Mouse (Mus musculus): ENCODE data around the gene Fam20b. TPM values are rescaled to one million over a fixed set of nuclear protein-coding genes. Genes with fewer than 3 reads are reported as not detected.

Fam20b gene
- polyA plus RNA-seq, 1 experiment = 27.7 TPM

DNA sequence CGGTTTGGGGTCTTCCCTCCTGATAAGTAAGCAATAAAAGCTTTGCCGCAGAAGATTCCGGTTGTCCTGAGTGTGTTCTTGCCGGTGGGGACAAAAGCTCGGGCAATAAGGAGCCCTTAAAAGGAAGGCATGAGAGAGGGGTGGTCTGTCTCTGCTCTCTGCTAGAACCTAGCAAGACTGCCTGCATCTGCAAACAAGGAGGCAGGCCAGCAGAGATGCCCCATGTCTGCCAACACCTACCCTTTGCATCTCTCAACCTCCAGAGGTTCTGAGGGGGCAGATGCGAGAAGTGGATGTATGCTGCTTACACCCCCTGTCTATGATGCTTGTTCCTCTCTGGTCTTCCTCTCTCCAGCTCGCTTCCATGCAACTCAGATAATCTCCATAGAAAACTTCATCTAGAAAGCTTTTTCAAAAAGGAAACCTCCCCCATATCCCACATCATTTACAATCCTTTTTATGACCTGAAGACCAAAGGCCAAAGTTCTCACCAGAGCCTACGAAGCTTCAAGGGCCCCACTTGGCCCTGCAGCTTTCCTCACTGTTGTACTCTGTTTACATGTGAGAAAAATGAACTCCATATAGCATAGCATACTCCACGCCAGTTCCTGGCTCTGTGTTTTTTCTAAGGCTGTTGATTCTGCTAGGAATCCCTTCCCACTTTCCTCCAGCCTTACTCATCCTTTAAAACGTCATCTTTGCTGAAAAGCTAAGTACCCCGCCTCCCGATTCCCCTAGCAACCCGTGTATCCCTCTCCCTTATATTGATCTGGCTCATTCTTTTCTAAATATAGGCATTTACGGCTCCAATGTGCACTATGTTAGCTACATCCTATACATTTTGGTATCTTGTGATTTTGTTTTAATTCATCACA, 8.6 kb upstream of the Fam20b start:
- H3K4me1 ChIP-seq (ENCODE audit: control insufficient read depth, insufficient read depth, low read length) = peaks cover 2% of the 10 kb centered on the region; the same call in 1 of the 2 replicates
- no peaks in the 10 kb centered on the region for H3K36me3 ChIP-seq (ENCODE audit: control insufficient read depth, insufficient read depth, low read length)
- no peaks in the 10 kb centered on the region for H3K27me3 ChIP-seq (ENCODE audit: control insufficient read depth, insufficient read depth, low read length)
- H3K4me3 ChIP-seq (ENCODE audit: control insufficient read depth, low read depth, low read length) = no peak overlapping the region
- H3K27ac ChIP-seq (ENCODE audit: control insufficient read depth, insufficient read depth, low read depth, low read length) = no peak overlapping the region
- TF ChIP-seq CTCF (IDR thresholded peaks at IDR 0.05; ENCODE audit: control insufficient read depth, insufficient read depth, insufficient replicate concordance, low read depth, low read length) (no peak), POLR2A (IDR thresholded peaks at IDR 0.05; ENCODE audit: control insufficient read depth, low read depth, low read length) (no peak)

GRCm38 (mm10) chr1:156722089-156722488, 3.2 kb upstream of the Fam20b start:
- Histone ChIP-seq H3K4me1 (ENCODE audit: control insufficient read depth, insufficient read depth, low read length) (peaks cover 2% of the 10 kb centered on the region; the same call in 1 of the 2 replicates), H3K4me3 (ENCODE audit: control insufficient read depth, low read depth, low read length) (no peak overlapping the region), H3K36me3 (ENCODE audit: control insufficient read depth, insufficient read depth, low read length) (no peaks in the 10 kb centered on the region), H3K27me3 (ENCODE audit: control insufficient read depth, insufficient read depth, low read length) (no peaks in the 10 kb centered on the region), H3K27ac (ENCODE audit: control insufficient read depth, insufficient read depth, low read depth, low read length) (no peak overlapping the region)
- TF ChIP-seq CTCF (IDR thresholded peaks at IDR 0.05; ENCODE audit: control insufficient read depth, insufficient read depth, insufficient replicate concordance, low read depth, low read length) = no peak
- TF ChIP-seq POLR2A (IDR thresholded peaks at IDR 0.05; ENCODE audit: control insufficient read depth, low read depth, low read length) = no peak

GRCm38 (mm10) chr1:156720046-156720445, 1.2 kb upstream of the Fam20b start:
- Histone ChIP-seq H3K4me3 (ENCODE audit: control insufficient read depth, low read depth, low read length) (no peak overlapping the region), H3K4me1 (ENCODE audit: control insufficient read depth, insufficient read depth, low read length) (peaks cover 2% of the 10 kb centered on the region; the same call in 1 of the 2 replicates), H3K27me3 (ENCODE audit: control insufficient read depth, insufficient read depth, low read length) (no peaks in the 10 kb centered on the region), H3K36me3 (ENCODE audit: control insufficient read depth, insufficient read depth, low read length) (peaks cover 1% of the 10 kb centered on the region; the same call in 1 of the 2 replicates), H3K27ac (ENCODE audit: control insufficient read depth, insufficient read depth, low read depth, low read length) (no peak overlapping the region)
- TF ChIP-seq POLR2A (IDR thresholded peaks at IDR 0.05; ENCODE audit: control insufficient read depth, low read depth, low read length) = no peak
- TF ChIP-seq CTCF (IDR thresholded peaks at IDR 0.05; ENCODE audit: control insufficient read depth, insufficient read depth, insufficient replicate concordance, low read depth, low read length) = no peak

DNA sequence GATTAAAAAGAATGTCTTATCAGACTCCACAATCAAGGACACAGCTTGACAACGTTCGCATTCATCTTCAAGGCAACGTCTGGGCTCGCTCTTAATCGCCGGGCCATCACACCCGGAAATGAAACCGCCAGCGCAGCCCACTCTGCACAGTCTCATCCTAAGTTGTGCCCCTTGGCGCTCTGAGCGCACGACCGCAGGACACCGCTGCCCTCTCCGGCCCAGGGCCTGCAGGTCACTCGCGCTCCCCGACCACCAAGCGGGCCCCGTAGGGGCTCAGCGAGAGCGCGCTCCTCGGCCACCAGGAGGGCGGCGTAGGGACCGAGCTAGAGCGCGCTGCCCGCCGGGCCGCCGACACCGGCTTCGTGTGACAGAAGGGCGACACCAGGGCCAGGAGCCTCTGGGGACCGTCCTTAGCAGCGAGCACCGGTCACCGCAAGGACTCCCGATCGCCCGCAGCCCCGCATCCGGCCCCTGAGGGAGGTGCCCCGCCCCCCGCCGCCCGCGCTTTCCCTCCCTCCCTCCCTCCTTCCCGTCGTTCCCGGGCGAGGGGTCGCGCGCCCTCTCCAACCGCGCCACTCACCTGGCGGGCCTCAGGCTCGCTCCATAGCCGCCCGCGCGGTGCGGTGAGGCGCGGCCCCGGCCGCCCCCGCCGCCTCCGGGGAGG, 468 bp downstream of the Fam20b start:
- Histone ChIP-seq H3K4me3 (ENCODE audit: control insufficient read depth, low read depth, low read length) (peak overlapping the region; percentile 92), H3K4me1 (ENCODE audit: control insufficient read depth, insufficient read depth, low read length) (peaks cover 2% of the 10 kb centered on the region; the same call in 1 of the 2 replicates), H3K36me3 (ENCODE audit: control insufficient read depth, insufficient read depth, low read length) (peaks cover 1% of the 10 kb centered on the region; the same call in 1 of the 2 replicates), H3K27me3 (ENCODE audit: control insufficient read depth, insufficient read depth, low read length) (no peaks in the 10 kb centered on the region), H3K27ac (ENCODE audit: control insufficient read depth, insufficient read depth, low read depth, low read length) (peak overlapping the region; percentile 91)
- TF ChIP-seq CTCF (IDR thresholded peaks at IDR 0.05; ENCODE audit: control insufficient read depth, insufficient read depth, insufficient replicate concordance, low read depth, low read length) (no peak), POLR2A (IDR thresholded peaks at IDR 0.05; ENCODE audit: control insufficient read depth, low read depth, low read length) (no peak; the same call in 1 of the 2 replicates)

DNA sequence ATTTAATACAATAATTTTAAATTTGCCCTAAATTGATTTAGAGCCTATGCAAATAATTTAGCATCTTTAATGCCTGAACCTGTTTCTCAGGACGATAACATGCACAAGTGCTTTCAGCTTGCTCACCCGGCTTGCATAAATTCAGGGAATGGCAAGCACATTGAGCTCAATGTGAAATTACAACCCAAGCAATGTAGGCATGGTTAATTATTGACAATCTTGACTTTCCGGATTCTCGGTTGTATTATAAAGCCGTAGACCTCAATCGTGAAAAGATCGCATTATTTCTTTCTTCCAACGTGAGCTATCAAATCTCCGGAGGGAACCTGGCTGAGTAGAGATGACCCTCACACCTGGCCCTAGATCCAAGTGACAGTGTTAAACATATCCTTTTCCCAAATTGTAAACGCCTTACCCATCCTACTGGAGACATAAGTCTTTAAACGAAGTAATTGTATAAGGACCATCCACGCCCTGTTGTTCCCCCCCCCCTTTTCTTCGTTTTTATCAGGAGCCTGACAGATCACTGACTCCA, 1.1 kb downstream of the Fam20b start:
- TF ChIP-seq CTCF (IDR thresholded peaks at IDR 0.05; ENCODE audit: control insufficient read depth, insufficient read depth, insufficient replicate concordance, low read depth, low read length) (no peak), POLR2A (IDR thresholded peaks at IDR 0.05; ENCODE audit: control insufficient read depth, low read depth, low read length) (no peak)
- Histone ChIP-seq H3K27me3 (ENCODE audit: control insufficient read depth, insufficient read depth, low read length) (no peaks in the 10 kb centered on the region), H3K36me3 (ENCODE audit: control insufficient read depth, insufficient read depth, low read length) (peaks cover 1% of the 10 kb centered on the region; the same call in 1 of the 2 replicates), H3K4me1 (ENCODE audit: control insufficient read depth, insufficient read depth, low read length) (peaks cover 2% of the 10 kb centered on the region; the same call in 1 of the 2 replicates), H3K27ac (ENCODE audit: control insufficient read depth, insufficient read depth, low read depth, low read length) (peak overlapping the region; percentile 91), H3K4me3 (ENCODE audit: control insufficient read depth, low read depth, low read length) (peak overlapping the region; percentile 92)

DNA sequence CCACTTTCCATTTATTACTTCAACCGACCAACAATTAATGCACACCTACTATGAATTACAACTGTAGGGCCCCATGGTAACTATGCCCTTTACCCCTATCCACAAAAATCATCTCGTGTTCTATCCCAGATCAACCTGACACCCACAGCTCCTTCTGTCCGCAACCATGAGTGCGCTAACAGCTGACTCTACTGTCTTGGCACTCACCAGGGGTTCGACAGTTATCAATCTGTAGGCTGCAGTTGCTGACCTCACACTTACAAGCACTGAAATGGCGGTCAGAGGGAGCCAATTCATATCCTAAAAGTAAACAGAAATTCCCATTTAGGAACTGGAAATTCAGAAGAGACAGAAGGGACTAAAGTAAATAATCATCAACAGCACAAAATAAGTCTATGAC, 2.2 kb downstream of the Fam20b start:
- H3K27me3 ChIP-seq (ENCODE audit: control insufficient read depth, insufficient read depth, low read length) = no peaks in the 10 kb centered on the region
- TF ChIP-seq CTCF (IDR thresholded peaks at IDR 0.05; ENCODE audit: control insufficient read depth, insufficient read depth, insufficient replicate concordance, low read depth, low read length) (no peak), POLR2A (IDR thresholded peaks at IDR 0.05; ENCODE audit: control insufficient read depth, low read depth, low read length) (no peak)
- H3K4me3 ChIP-seq (ENCODE audit: control insufficient read depth, low read depth, low read length) = no peak overlapping the region
- H3K4me1 ChIP-seq (ENCODE audit: control insufficient read depth, insufficient read depth, low read length) = peaks cover 2% of the 10 kb centered on the region; the same call in 1 of the 2 replicates
- H3K36me3 ChIP-seq (ENCODE audit: control insufficient read depth, insufficient read depth, low read length) = peaks cover 1% of the 10 kb centered on the region; the same call in 1 of the 2 replicates
- no peak overlapping the region for H3K27ac ChIP-seq (ENCODE audit: control insufficient read depth, insufficient read depth, low read depth, low read length)

Measured in testis, adult 2 months (tissue).